Comparison of ENCODE assay signal across 8 mouse cellular contexts in the genomic region with DNA sequence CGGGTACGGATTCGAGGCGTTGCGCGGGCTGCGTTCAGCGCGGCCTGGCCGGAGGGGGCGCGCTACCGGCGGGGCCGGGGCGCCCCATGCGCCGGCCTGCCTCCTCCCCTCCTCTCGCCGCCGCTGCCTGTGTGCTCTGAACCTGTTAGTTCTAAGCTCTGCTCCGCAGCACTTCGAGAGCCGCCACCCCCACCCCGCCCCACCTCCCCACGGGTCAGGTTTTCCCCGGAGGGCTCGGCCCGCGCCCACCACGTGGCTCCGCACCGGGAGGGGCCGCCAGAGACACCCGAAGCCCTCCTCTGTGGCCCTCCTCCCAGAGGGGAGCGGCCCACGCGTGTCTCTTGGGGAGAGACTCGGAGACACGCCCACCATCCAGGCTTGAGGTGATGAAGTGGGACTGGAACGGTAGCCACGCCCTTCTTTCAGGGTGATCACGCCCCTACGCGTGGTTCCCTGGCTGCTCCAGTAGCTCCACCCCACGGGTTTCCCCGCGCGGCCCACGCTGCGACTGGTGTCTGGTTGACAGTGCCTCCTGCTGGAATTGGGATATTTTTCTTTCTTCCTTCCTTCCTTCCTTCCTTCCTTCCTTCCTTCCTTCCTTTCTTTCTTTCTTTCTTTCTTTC. TPM values are rescaled to one million over a fixed set of nuclear protein-coding genes. Genes with fewer than 3 reads are reported as not detected.
DNase-seq lines count a peak whose midpoint lies in the region; ATAC-seq and TF ChIP-seq lines count a peak whose summit lies in the region.

Kcnh4 (minus strand) TSS at position 332 of the 623 bp plus-strand sequence.

- H3K36me3 ChIP-seq in G1E (replicated peaks): no peaks in the 10 kb centered on the region
- no peaks in the 10 kb centered on the region for H3K36me3 ChIP-seq in forebrain, embryonic 16.5 days (ENCODE audit: control insufficient read depth, insufficient read depth)
- H3K36me3 ChIP-seq in limb, embryonic 10.5 days: no peaks in the 10 kb centered on the region
- H3K36me3 ChIP-seq in midbrain, embryonic 10.5 days: no peaks in the 10 kb centered on the region

- under 1% methylated on average over 51 of the region's 51 CpGs for WGBS in forebrain, embryonic 16.5 days
- under 1% methylated on average over 51 of the region's 51 CpGs for WGBS in limb, embryonic 10.5 days
- WGBS in midbrain, embryonic 10.5 days: under 1% methylated on average over 49 of the region's 51 CpGs

- DNase-seq in G1E (ENCODE audit: low spot score): no peak
- DNase-seq in brain, adult 2 months (ENCODE audit: low read depth, low spot score): peak; percentile 96
- peak; percentile 13 for DNase-seq in kidney, adult 18-20 months
- DNase-seq in limb, embryonic 10.5 days (ENCODE audit: low spot score): peak; percentile 44
- DNase-seq in midbrain, embryonic 10.5 days (ENCODE audit: low spot score): peak; percentile 34
- DNase-seq in spleen, adult 18-20 months: peak; percentile 68 to 69
- no peak for DNase-seq in gastrocnemius, adult 8-10 months (ENCODE audit: low spot score in 2 of 2)

- H3K4me3 ChIP-seq in G1E (ENCODE audit: low read depth, low read length): peak within 1 kb of the TSS; percentile 34
- H3K4me3 ChIP-seq in forebrain, embryonic 16.5 days (replicated peaks; ENCODE audit: low read length): peak within 1 kb of the TSS; percentile 51
- H3K4me3 ChIP-seq in limb, embryonic 10.5 days: peak within 1 kb of the TSS; percentile 46
- peak within 1 kb of the TSS; percentile 60 for H3K4me3 ChIP-seq in midbrain, embryonic 10.5 days

- TF ChIP-seq CTCF in G1E (IDR thresholded peaks at IDR 0.05; ENCODE audit: low read depth, low read length): no peak

- H3K4me2 ChIP-seq in forebrain, embryonic 16.5 days (ENCODE audit: low read length): peak within 1 kb of the TSS; percentile 50

- peak within 1 kb of the TSS; percentile 23; the same call in 1 of the 2 replicates for H3K27ac ChIP-seq in forebrain, embryonic 16.5 days (ENCODE audit: low read length)
- peak within 1 kb of the TSS; percentile 74; the same call in 1 of the 2 replicates for H3K27ac ChIP-seq in limb, embryonic 10.5 days
- H3K27ac ChIP-seq in midbrain, embryonic 10.5 days (replicated peaks): peak within 1 kb of the TSS; percentile 79

- H3K9me3 ChIP-seq in G1E (replicated peaks): no peaks in the 10 kb centered on the region
- no peaks in the 10 kb centered on the region for H3K9me3 ChIP-seq in forebrain, embryonic 16.5 days (ENCODE audit: control insufficient read depth, low read length)
- no peaks in the 10 kb centered on the region for H3K9me3 ChIP-seq in limb, embryonic 10.5 days (replicated peaks)
- no peaks in the 10 kb centered on the region for H3K9me3 ChIP-seq in midbrain, embryonic 10.5 days (replicated peaks)

- H3K9ac ChIP-seq in forebrain, embryonic 16.5 days (replicated peaks; ENCODE audit: low read depth, low read length): peak within 1 kb of the TSS; percentile 61

- H3K4me1 ChIP-seq in G1E (ENCODE audit: insufficient read depth, low read depth, low read length): peaks cover 43% of the 10 kb centered on the region
- H3K4me1 ChIP-seq in forebrain, embryonic 16.5 days (replicated peaks; ENCODE audit: control insufficient read depth, insufficient read depth, low read length): peaks cover 21% of the 10 kb centered on the region
- H3K4me1 ChIP-seq in limb, embryonic 10.5 days: peaks cover 24% of the 10 kb centered on the region
- peaks cover 32% of the 10 kb centered on the region for H3K4me1 ChIP-seq in midbrain, embryonic 10.5 days

- H3K27me3 ChIP-seq in G1E (ENCODE audit: insufficient read depth, low read length): peaks cover 86% of the 10 kb centered on the region
- H3K27me3 ChIP-seq in forebrain, embryonic 16.5 days (replicated peaks; ENCODE audit: control insufficient read depth, insufficient read depth, low read length): no peaks in the 10 kb centered on the region; the same call in 1 of the 2 replicates
- peaks cover 76% of the 10 kb centered on the region for H3K27me3 ChIP-seq in limb, embryonic 10.5 days (ENCODE audit: low read depth, poor library complexity, severe bottlenecking)
- H3K27me3 ChIP-seq in midbrain, embryonic 10.5 days (ENCODE audit: low read depth, poor library complexity, severe bottlenecking): peaks cover 66% of the 10 kb centered on the region

- no peak for ATAC-seq in G1E (ENCODE audit: extremely low read depth, insufficient number of reproducible peaks, low FRiP score, poor library complexity, severe bottlenecking)
- ATAC-seq in forebrain, embryonic 16.5 days: peak; percentile 78

RNA-seq across cellular contexts. Expression of gene Kcnh4, which starts in this region (rescaled TPM):
- total RNA-seq in G1E (2014; fragmentation: Nextera tagmentation) (not detected in 2 replicates), G1E (2017) (not detected in 2 replicates)
- polyA plus RNA-seq in G1E (2012): not detected in 2 replicates
- polyA plus RNA-seq in forebrain, embryonic 16.5 days (2015; fragmentation: Nextera tagmentation; extraction: Ambion mirVana): 3.5 and 6.8 TPM in 2 replicates
- polyA plus RNA-seq in limb, embryonic 10.5 days (2016; fragmentation: Nextera tagmentation; extraction: Ambion mirVana): not detected in 2 replicates
- polyA plus RNA-seq in midbrain, embryonic 10.5 days (2016; fragmentation: Nextera tagmentation; extraction: Ambion mirVana): 1.1 and 2.6 TPM in 2 replicates
- total RNA-seq in gastrocnemius, adult 8-10 months (2022): not detected

Comparison
In these comparisons a context has a peak if more than half of its experiments do, and no peak if none do; other contexts are left out.
1. Peak in DNase-seq, H3K4me3 ChIP-seq and H3K27ac ChIP-seq in limb, embryonic 10.5 days; RNA of the gene not detected or under 1 TPM.
2. DNase-seq: peak in brain, adult 2 months (single experiment), kidney, adult 18-20 months (single experiment), midbrain, embryonic 10.5 days (single experiment) and spleen, adult 18-20 months (2 of 2); none in G1E (single experiment) and gastrocnemius, adult 8-10 months (0 of 2).
3. H3K27ac ChIP-seq: peak in every context shown above with its lines; median percentile 79 in midbrain, embryonic 10.5 days; 74 in limb, embryonic 10.5 days; 23 in forebrain, embryonic 16.5 days.
4. Peak in every context shown above with its lines, with median percentiles within 50 percentile points of each other: H3K4me3 ChIP-seq.